12 mouse cellular contexts compared by ENCODE assay signal in the genomic region with DNA sequence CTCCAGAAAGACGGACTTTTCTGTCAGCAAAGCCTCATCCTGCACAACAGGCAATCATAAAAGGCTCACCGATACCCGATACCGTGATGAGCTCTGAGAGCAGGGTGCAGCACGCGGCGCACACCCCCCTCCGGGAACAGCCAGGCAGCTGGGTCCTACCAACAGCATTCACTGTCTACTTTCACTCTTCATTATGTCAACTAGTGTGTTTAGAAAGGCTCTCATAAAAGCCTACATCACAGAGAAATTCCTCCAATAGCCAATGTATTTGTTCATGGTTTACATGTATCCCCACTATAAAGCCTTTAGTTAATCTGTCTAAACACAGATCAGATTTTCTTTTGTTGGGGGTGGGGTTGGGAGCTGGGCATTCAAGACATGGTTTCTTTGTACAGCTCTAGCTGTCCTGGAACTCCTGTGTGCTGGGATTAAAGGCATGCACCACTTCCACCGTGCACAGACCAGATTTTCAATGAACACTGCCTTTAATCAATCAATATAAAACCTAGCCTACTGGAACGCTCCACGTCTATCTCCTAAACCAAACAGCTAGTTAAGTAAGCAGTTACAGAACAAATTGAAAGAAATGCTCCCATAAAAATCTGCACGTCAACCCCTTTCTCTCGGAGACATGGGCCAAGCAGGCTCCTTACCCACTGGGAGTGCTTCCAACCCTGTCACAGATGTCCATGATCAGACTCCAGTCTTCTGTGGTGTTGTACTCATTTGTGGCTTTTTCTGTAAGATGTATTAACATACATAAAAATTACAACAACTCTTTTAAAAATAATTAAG. TPM values are rescaled to one million over a fixed set of nuclear protein-coding genes. Genes with fewer than 3 reads are reported as not detected.
DNase-seq lines count a peak whose midpoint lies in the region; ATAC-seq lines count a peak whose summit lies in the region.
"Had no signal": no experiment of that assay in that cellular context is flagged by ENCODE, and none has a peak within 500 bp of the region (broad histone marks: within the 10 kb centered on the region; RNA-seq: fewer than 3 reads in every experiment).

No protein-coding gene starts in this region.

- peak overlapping the region; percentile 26; the same call in 1 of the 2 replicates for H3K27ac ChIP-seq in forebrain, embryonic 11.5 days (ENCODE audit: low read depth, low read length)
- no peak overlapping the region for H3K27ac ChIP-seq in intestine, embryonic 16.5 days (ENCODE audit: low read length)
- H3K27ac ChIP-seq: kidney, embryonic 15.5 days had no signal

- H3K36me3 ChIP-seq in forebrain, embryonic 11.5 days (ENCODE audit: control insufficient read depth, insufficient read depth, low read length): no peaks in the 10 kb centered on the region; the same call in 1 of the 2 replicates
- no peaks in the 10 kb centered on the region for H3K36me3 ChIP-seq in intestine, embryonic 16.5 days (ENCODE audit: control insufficient read depth, insufficient read depth, low read length)

- no peak for DNase-seq in frontal cortex, postnatal 14 days (ENCODE audit: low spot score in 2 of 2)
- peak; percentile 26 for DNase-seq in ZHBTc4 (ENCODE audit: low read depth, low spot score)
- peak; percentile 69 for DNase-seq in forebrain, embryonic 11.5 days (ENCODE audit: low spot score)
- DNase-seq in layer of hippocampus, adult 9-11 months: no peak
- no peak for DNase-seq in left cerebral cortex, postnatal 25 days (ENCODE audit: low spot score in 2 of 2)
- DNase-seq: cerebellum, adult 18-20 months had no signal

- WGBS in forebrain, embryonic 11.5 days: 28% methylated on average over 13 of the region's 13 CpGs
- 37% methylated on average over 13 of the region's 13 CpGs for WGBS in intestine, embryonic 16.5 days

- H3K4me3 ChIP-seq in forebrain, embryonic 11.5 days (ENCODE audit: low read depth, low read length): no peak overlapping the region
- H3K4me3 ChIP-seq in intestine, embryonic 16.5 days (ENCODE audit: low read length): no peak overlapping the region
- H3K4me3 ChIP-seq: kidney, embryonic 15.5 days had no signal

- no peaks in the 10 kb centered on the region for H3K4me1 ChIP-seq in forebrain, embryonic 11.5 days (replicated peaks; ENCODE audit: control insufficient read depth, insufficient read depth, low read length)
- peaks cover 3% of the 10 kb centered on the region; the same call in 1 of the 2 replicates for H3K4me1 ChIP-seq in intestine, embryonic 16.5 days (ENCODE audit: control insufficient read depth, insufficient read depth, low read length)

- intact Hi-C loops in left cerebral cortex, postnatal 25 days (cut with DNase I): no loop called here

- no peaks in the 10 kb centered on the region for H3K9me3 ChIP-seq in forebrain, embryonic 11.5 days (ENCODE audit: control insufficient read depth, low read length)
- no peaks in the 10 kb centered on the region for H3K9me3 ChIP-seq in intestine, embryonic 16.5 days (ENCODE audit: control insufficient read depth, low read length)
- H3K9me3 ChIP-seq: kidney, embryonic 15.5 days had no signal

- H3K27me3 ChIP-seq in forebrain, embryonic 11.5 days (ENCODE audit: control insufficient read depth, insufficient read depth, low read length): no peaks in the 10 kb centered on the region
- H3K27me3 ChIP-seq in intestine, embryonic 16.5 days (replicated peaks; ENCODE audit: control insufficient read depth, insufficient read depth, low read length): no peaks in the 10 kb centered on the region
- H3K27me3 ChIP-seq: kidney, embryonic 15.5 days had no signal

- H3K9ac ChIP-seq in forebrain, embryonic 11.5 days (ENCODE audit: low read length): no peak overlapping the region
- no peak overlapping the region for H3K9ac ChIP-seq in intestine, embryonic 16.5 days (ENCODE audit: low read depth, low read length)
- H3K9ac ChIP-seq: kidney, embryonic 15.5 days had no signal

- ATAC-seq in frontal cortex, adult (ENCODE audit: low TSS enrichment): peak; percentile 39
- peak; percentile 91 for ATAC-seq in forebrain, embryonic 11.5 days (replicated peaks; ENCODE audit: low FRiP score)
- 0 out of 2 replicates have a peak, but pooled peaks have one; percentile 42 for ATAC-seq in intestine, embryonic 16.5 days
- no peak for ATAC-seq in erythroid progenitor cell, adult 5-6 weeks (replicated peaks; ENCODE audit: low FRiP score, poor library complexity, severe bottlenecking)

- peak overlapping the region; percentile 24; the same call in 1 of the 2 replicates for H3K4me2 ChIP-seq in forebrain, embryonic 11.5 days (ENCODE audit: low read depth, low read length, severe bottlenecking)
- no peak overlapping the region for H3K4me2 ChIP-seq in intestine, embryonic 16.5 days (ENCODE audit: low read depth, low read length)
- H3K4me2 ChIP-seq: heart, embryonic 11.5 days; kidney, embryonic 15.5 days had no signal

RNA-seq across cellular contexts. Expression of a gene that starts 21.7 kb away (rescaled TPM):
- 39.8 and 42.9 TPM in 2 replicates for polyA plus RNA-seq in forebrain, embryonic 11.5 days (2014; fragmentation: Nextera tagmentation; extraction: Ambion mirVana)
- 33.0 and 34.4 TPM in 2 replicates for polyA plus RNA-seq in intestine, embryonic 16.5 days (2015; fragmentation: Nextera tagmentation; extraction: Ambion mirVana)
- 10 to 100 TPM; 25.3 to 27.2 TPM for total RNA-seq in left cerebral cortex, postnatal 25 days (2021)
- 4.2 and 5.8 TPM in 2 replicates for total RNA-seq in erythroid progenitor cell, adult 5-6 weeks (2015; ENCODE audit: low replicate concordance)
- 4.1 and 6.0 TPM in 2 replicates for total RNA-seq in erythroid progenitor cell, adult 5-6 weeks (2017; ENCODE audit: low replicate concordance)

RNA-seq across cellular contexts. Expression of a gene that starts 43.8 kb away (rescaled TPM):
- polyA plus RNA-seq in forebrain, embryonic 11.5 days (2014; fragmentation: Nextera tagmentation; extraction: Ambion mirVana): 2.6 and 3.5 TPM in 2 replicates
- 0.39 and 0.54 TPM in 2 replicates for polyA plus RNA-seq in intestine, embryonic 16.5 days (2015; fragmentation: Nextera tagmentation; extraction: Ambion mirVana)
- 100 to 1,000 TPM; 168 to 178 TPM for total RNA-seq in left cerebral cortex, postnatal 25 days (2021)
- total RNA-seq in erythroid progenitor cell, adult 5-6 weeks (2015; ENCODE audit: low replicate concordance): 0.42 TPM in 1 of 2 replicates, not detected in the other
- total RNA-seq in erythroid progenitor cell, adult 5-6 weeks (2017; ENCODE audit: low replicate concordance): not detected in 2 replicates
- total RNA-seq: megakaryocyte, adult 5-6 weeks had no signal

Comparison
In these comparisons a context has a peak if more than half of its experiments do, and no peak if none do; other contexts are left out.
1. DNase-seq: peak in ZHBTc4 (single experiment) and forebrain, embryonic 11.5 days (single experiment); none in frontal cortex, postnatal 14 days (0 of 2), layer of hippocampus, adult 9-11 months (single experiment) and left cerebral cortex, postnatal 25 days (0 of 2).
2. RNA of a gene that starts 43.8 kb away (total RNA-seq): 168 to 178 TPM in left cerebral cortex, postnatal 25 days; 0.42 TPM in erythroid progenitor cell, adult 5-6 weeks; every median in the first group is over 100 times any median in the second.